8 mouse cellular contexts compared by ENCODE assay signal in genomic region chr11:115811381-115812093, GRCm38 (mm10). TPM values are rescaled to one million over a fixed set of nuclear protein-coding genes. Genes with fewer than 3 reads are reported as not detected.
DNase-seq lines count a peak whose midpoint lies in the region; ATAC-seq lines count a peak whose summit lies in the region.

No protein-coding gene starts in this region.

- peaks cover 79% of the 10 kb centered on the region for H3K4me1 ChIP-seq in heart, embryonic 15.5 days (replicated peaks)
- H3K4me1 ChIP-seq in embryonic facial prominence, embryonic 10.5 days, result peaks cover 85% of the 10 kb centered on the region
- peaks cover 85% of the 10 kb centered on the region for H3K4me1 ChIP-seq in hindbrain, embryonic 13.5 days (replicated peaks)
- peaks cover 41% of the 10 kb centered on the region for H3K4me1 ChIP-seq in midbrain, embryonic 11.5 days (ENCODE audit: control insufficient read depth, insufficient read depth, low read length)

- no peak for DNase-seq in heart, adult 18-20 months
- DNase-seq in embryonic facial prominence, embryonic 10.5 days (ENCODE audit: low spot score), result no peak
- no peak for DNase-seq in midbrain, embryonic 11.5 days (ENCODE audit: low spot score, missing footprints)
- DNase-seq in B cell, adult 2 months, result no peak
- DNase-seq in right cerebral cortex, postnatal 36 days (ENCODE audit: low spot score in 2 of 2), result no peak
- no peak for DNase-seq in thymus, adult 18-20 months

- H3K9ac ChIP-seq in heart, embryonic 15.5 days, result peak overlapping the region; percentile 92
- peak overlapping the region; percentile 93 for H3K9ac ChIP-seq in hindbrain, embryonic 13.5 days
- H3K9ac ChIP-seq in midbrain, embryonic 11.5 days (ENCODE audit: low read length), result peak overlapping the region; percentile 75

- peak overlapping the region; percentile 95 for H3K4me3 ChIP-seq in heart, embryonic 15.5 days
- peak overlapping the region; percentile 74 for H3K4me3 ChIP-seq in embryonic facial prominence, embryonic 10.5 days
- peak overlapping the region; percentile 91 for H3K4me3 ChIP-seq in hindbrain, embryonic 13.5 days
- H3K4me3 ChIP-seq in midbrain, embryonic 11.5 days (ENCODE audit: low read depth, low read length), result peak overlapping the region; percentile 90; the same call in 1 of the 2 replicates

- H3K9me3 ChIP-seq in heart, embryonic 15.5 days (replicated peaks), result no peaks in the 10 kb centered on the region
- no peaks in the 10 kb centered on the region for H3K9me3 ChIP-seq in embryonic facial prominence, embryonic 10.5 days
- H3K9me3 ChIP-seq in hindbrain, embryonic 13.5 days, result no peaks in the 10 kb centered on the region
- no peaks in the 10 kb centered on the region for H3K9me3 ChIP-seq in midbrain, embryonic 11.5 days (ENCODE audit: control insufficient read depth, low read length)

- ATAC-seq in heart, embryonic 15.5 days (replicated peaks; ENCODE audit: insufficient number of reproducible peaks, insufficient read depth, low FRiP score, low read depth), result no peak
- no peak for ATAC-seq in hindbrain, embryonic 13.5 days (ENCODE audit: low FRiP score)
- no peak for ATAC-seq in midbrain, embryonic 11.5 days (ENCODE audit: low FRiP score)

- H3K27me3 ChIP-seq in heart, embryonic 15.5 days, result no peaks in the 10 kb centered on the region
- no peaks in the 10 kb centered on the region for H3K27me3 ChIP-seq in embryonic facial prominence, embryonic 10.5 days (replicated peaks; ENCODE audit: low read depth, poor library complexity, severe bottlenecking)
- no peaks in the 10 kb centered on the region for H3K27me3 ChIP-seq in hindbrain, embryonic 13.5 days
- no peaks in the 10 kb centered on the region for H3K27me3 ChIP-seq in midbrain, embryonic 11.5 days (ENCODE audit: control insufficient read depth, insufficient read depth, low read length)

- H3K36me3 ChIP-seq in heart, embryonic 15.5 days, result peaks cover 18% of the 10 kb centered on the region
- H3K36me3 ChIP-seq in embryonic facial prominence, embryonic 10.5 days (replicated peaks), result peaks cover 56% of the 10 kb centered on the region
- peaks cover 15% of the 10 kb centered on the region for H3K36me3 ChIP-seq in hindbrain, embryonic 13.5 days
- peaks cover 4% of the 10 kb centered on the region for H3K36me3 ChIP-seq in midbrain, embryonic 11.5 days (ENCODE audit: control insufficient read depth, insufficient read depth, low read length)

- WGBS in heart, embryonic 15.5 days, result 59% methylated on average over 20 of the region's 20 CpGs
- 82% methylated on average over 20 of the region's 20 CpGs for WGBS in embryonic facial prominence, embryonic 10.5 days
- 79% methylated on average over 20 of the region's 20 CpGs for WGBS in hindbrain, embryonic 13.5 days
- 88% methylated on average over 20 of the region's 20 CpGs for WGBS in midbrain, embryonic 11.5 days

- peak overlapping the region; percentile 93 for H3K27ac ChIP-seq in heart, embryonic 15.5 days
- no peak overlapping the region for H3K27ac ChIP-seq in embryonic facial prominence, embryonic 10.5 days (replicated peaks)
- peak overlapping the region; percentile 77; the same call in 1 of the 2 replicates for H3K27ac ChIP-seq in hindbrain, embryonic 13.5 days
- no peak overlapping the region for H3K27ac ChIP-seq in midbrain, embryonic 11.5 days (ENCODE audit: low read depth, low read length)

- H3K4me2 ChIP-seq in heart, embryonic 15.5 days, result peak overlapping the region; percentile 96
- H3K4me2 ChIP-seq in hindbrain, embryonic 13.5 days, result peak overlapping the region; percentile 92
- H3K4me2 ChIP-seq in midbrain, embryonic 11.5 days, result peak overlapping the region; percentile 89

RNA-seq across cellular contexts. Expression of gene Caskin2, which starts 1.9 kb away (rescaled TPM):
- polyA plus RNA-seq in heart, embryonic 15.5 days (2015; fragmentation: Nextera tagmentation; extraction: Ambion mirVana), result 18.0 and 22.5 TPM in 2 replicates
- 10 to 100 TPM; 39.2 to 42.9 TPM for total RNA-seq in heart, adult 18-20 months (2021)
- 20.3 and 20.4 TPM in 2 replicates for polyA plus RNA-seq in embryonic facial prominence, embryonic 10.5 days (2016; fragmentation: Nextera tagmentation; extraction: Ambion mirVana)
- 11.6 and 11.8 TPM in 2 replicates for polyA plus RNA-seq in hindbrain, embryonic 13.5 days (2015; fragmentation: Nextera tagmentation; extraction: Ambion mirVana)
- 10.4 and 11.7 TPM in 2 replicates for polyA plus RNA-seq in midbrain, embryonic 11.5 days (2014; fragmentation: Nextera tagmentation; extraction: Ambion mirVana)

RNA-seq across cellular contexts. Expression of gene Tsen54, which starts 3.0 kb away (rescaled TPM):
- 20.1 and 26.4 TPM in 2 replicates for polyA plus RNA-seq in heart, embryonic 15.5 days (2015; fragmentation: Nextera tagmentation; extraction: Ambion mirVana)
- 1 to 10 TPM; 7.1 to 8.5 TPM for total RNA-seq in heart, adult 18-20 months (2021)
- polyA plus RNA-seq in embryonic facial prominence, embryonic 10.5 days (2016; fragmentation: Nextera tagmentation; extraction: Ambion mirVana), result 40.3 and 40.6 TPM in 2 replicates
- polyA plus RNA-seq in hindbrain, embryonic 13.5 days (2015; fragmentation: Nextera tagmentation; extraction: Ambion mirVana), result 24.5 and 25.4 TPM in 2 replicates
- 20.8 and 21.7 TPM in 2 replicates for polyA plus RNA-seq in midbrain, embryonic 11.5 days (2014; fragmentation: Nextera tagmentation; extraction: Ambion mirVana)

RNA-seq across cellular contexts. Expression of gene Llgl2, which starts 12.3 kb away (rescaled TPM):
- polyA plus RNA-seq in heart, embryonic 15.5 days (2015; fragmentation: Nextera tagmentation; extraction: Ambion mirVana), result 12.7 and 17.2 TPM in 2 replicates
- 10 to 100 TPM; 17.5 to 18.2 TPM for total RNA-seq in heart, adult 18-20 months (2021)
- 15.3 and 15.5 TPM in 2 replicates for polyA plus RNA-seq in embryonic facial prominence, embryonic 10.5 days (2016; fragmentation: Nextera tagmentation; extraction: Ambion mirVana)
- polyA plus RNA-seq in hindbrain, embryonic 13.5 days (2015; fragmentation: Nextera tagmentation; extraction: Ambion mirVana), result 1.00 and 2.2 TPM in 2 replicates
- polyA plus RNA-seq in midbrain, embryonic 11.5 days (2014; fragmentation: Nextera tagmentation; extraction: Ambion mirVana), result 2.4 and 2.5 TPM in 2 replicates

RNA-seq across cellular contexts. Expression of gene Tmem94, which starts 46.3 kb away (rescaled TPM):
- polyA plus RNA-seq in heart, embryonic 15.5 days (2015; fragmentation: Nextera tagmentation; extraction: Ambion mirVana), result 36.7 and 38.8 TPM in 2 replicates
- 100 to 1,000 TPM in 1 of 2 experiments, 10 to 100 TPM in 1; 96.6 to 104 TPM for total RNA-seq in heart, adult 18-20 months (2021)
- polyA plus RNA-seq in embryonic facial prominence, embryonic 10.5 days (2016; fragmentation: Nextera tagmentation; extraction: Ambion mirVana), result 34.6 and 38.9 TPM in 2 replicates
- polyA plus RNA-seq in hindbrain, embryonic 13.5 days (2015; fragmentation: Nextera tagmentation; extraction: Ambion mirVana), result 30.9 TPM in 2 replicates
- 15.1 and 16.7 TPM in 2 replicates for polyA plus RNA-seq in midbrain, embryonic 11.5 days (2014; fragmentation: Nextera tagmentation; extraction: Ambion mirVana)

RNA-seq across cellular contexts. Expression of gene Myo15b, which starts 46.7 kb away (rescaled TPM):
- polyA plus RNA-seq in heart, embryonic 15.5 days (2015; fragmentation: Nextera tagmentation; extraction: Ambion mirVana), result 0.16 TPM in 2 replicates
- total RNA-seq in heart, adult 18-20 months (2021), result not detected
- polyA plus RNA-seq in embryonic facial prominence, embryonic 10.5 days (2016; fragmentation: Nextera tagmentation; extraction: Ambion mirVana), result 0.07 and 0.16 TPM in 2 replicates
- not detected in 2 replicates for polyA plus RNA-seq in hindbrain, embryonic 13.5 days (2015; fragmentation: Nextera tagmentation; extraction: Ambion mirVana)
- polyA plus RNA-seq in midbrain, embryonic 11.5 days (2014; fragmentation: Nextera tagmentation; extraction: Ambion mirVana), result not detected in 2 replicates

Comparison
In these comparisons a context has a peak if more than half of its experiments do, and no peak if none do; other contexts are left out.
1. H3K27ac ChIP-seq: peak in heart, embryonic 15.5 days (single experiment) and hindbrain, embryonic 13.5 days (single experiment); none in embryonic facial prominence, embryonic 10.5 days (single experiment) and midbrain, embryonic 11.5 days (single experiment).
2. Peak in every context shown above with its lines, with median percentiles within 50 percentile points of each other: H3K4me2 ChIP-seq, H3K4me3 ChIP-seq and H3K9ac ChIP-seq.